Mouse (Mus musculus): ENCODE measurements around the gene Faap20. TPM values are rescaled to one million over a fixed set of nuclear protein-coding genes. Genes with fewer than 3 reads are reported as not detected.
"Not testable (repeated sequence)": the region's sequence is repeated elsewhere in the genome, so short reads cannot be mapped to it uniquely, and the experiment has no call there.

Faap20 gene
- polyA plus RNA-seq, 1 experiment from 2014 or later: 77.4 TPM

- Histone ChIP-seq H3K9me3 (ENCODE audit: low read length) (no peaks in the 10 kb centered on the region), H3K9ac (replicated peaks; ENCODE audit: low read length) (no peak overlapping the region), H3K4me3 (ENCODE audit: low read length) (no peak overlapping the region), H3K4me1 (ENCODE audit: insufficient read depth, low read length) (peaks cover 29% of the 10 kb centered on the region), H3K36me3 (ENCODE audit: insufficient read depth, low read length) (no peaks in the 10 kb centered on the region), H3K27ac (ENCODE audit: low read length) (no peak overlapping the region), H3K27me3 (ENCODE audit: insufficient read depth, low read length) (no peaks in the 10 kb centered on the region), H3K4me2 (replicated peaks; ENCODE audit: low read depth, low read length) (no peak overlapping the region)
- no peak for ATAC-seq (ENCODE audit: low FRiP score, low TSS enrichment)
- 88% methylated on average over 5 of the region's 5 CpGs for WGBS
Observed at GRCm38 (mm10) chr4:155242292-155242691, 7.3 kb upstream of the Faap20 start.

- no peaks in the 10 kb centered on the region for H3K27me3 ChIP-seq (ENCODE audit: insufficient read depth, low read length)
- no peak overlapping the region for H3K9ac ChIP-seq (replicated peaks; ENCODE audit: low read length)
- no peak for ATAC-seq (ENCODE audit: low FRiP score, low TSS enrichment)
- peaks cover 20% of the 10 kb centered on the region for H3K4me1 ChIP-seq (ENCODE audit: insufficient read depth, low read length)
- whole genome bisulfite sequencing: 85% methylated on average over 12 of the region's 12 CpGs
- H3K27ac ChIP-seq (ENCODE audit: low read length): no peak overlapping the region
- H3K4me2 ChIP-seq (replicated peaks; ENCODE audit: low read depth, low read length): no peak overlapping the region
- H3K36me3 ChIP-seq (ENCODE audit: insufficient read depth, low read length): no peaks in the 10 kb centered on the region
- peaks cover 3% of the 10 kb centered on the region; the same call in 1 of the 2 replicates for H3K9me3 ChIP-seq (ENCODE audit: low read length)
- H3K4me3 ChIP-seq (ENCODE audit: low read length): no peak overlapping the region
Observed at GRCm38 (mm10) chr4:155243233-155243632, 6.4 kb upstream of the Faap20 start.

GRCm38 (mm10) chr4:155245770-155246492 is 3.7 kb upstream of the Faap20 start:
- Histone ChIP-seq H3K4me2 (replicated peaks; ENCODE audit: low read depth, low read length) (no peak overlapping the region), H3K9ac (replicated peaks; ENCODE audit: low read length) (peak overlapping the region; percentile 5), H3K4me3 (ENCODE audit: low read length) (no peak overlapping the region), H3K27me3 (ENCODE audit: insufficient read depth, low read length) (no peaks in the 10 kb centered on the region), H3K9me3 (ENCODE audit: low read length) (peaks cover 3% of the 10 kb centered on the region; the same call in 1 of the 2 replicates), H3K27ac (ENCODE audit: low read length) (peak overlapping the region; percentile 40), H3K36me3 (ENCODE audit: insufficient read depth, low read length) (no peaks in the 10 kb centered on the region), H3K4me1 (ENCODE audit: insufficient read depth, low read length) (peaks cover 24% of the 10 kb centered on the region)
- 53% methylated on average over 6 of the region's 6 CpGs for whole genome bisulfite sequencing
- no peak for ATAC-seq (ENCODE audit: low FRiP score, low TSS enrichment)

- no peak overlapping the region for H3K4me3 ChIP-seq (ENCODE audit: low read length)
Observed at GRCm38 (mm10) chr4:155246691-155247105, 2.9 kb upstream of the Faap20 start.

GRCm38 (mm10) chr4:155248054-155248453 is 1.5 kb upstream of the Faap20 start:
- not testable (repeated sequence) for H3K4me2 ChIP-seq (replicated peaks; ENCODE audit: low read depth, low read length); H3K9me3 ChIP-seq (ENCODE audit: low read length); H3K27ac ChIP-seq (ENCODE audit: low read length); ATAC-seq (ENCODE audit: low FRiP score, low TSS enrichment); H3K27me3 ChIP-seq (ENCODE audit: insufficient read depth, low read length); H3K9ac ChIP-seq (replicated peaks; ENCODE audit: low read length); H3K4me3 ChIP-seq (ENCODE audit: low read length); H3K36me3 ChIP-seq (ENCODE audit: insufficient read depth, low read length)
- 88% methylated on average over 3 of the region's 3 CpGs for WGBS
- peaks cover 37% of the 10 kb centered on the region for H3K4me1 ChIP-seq (ENCODE audit: insufficient read depth, low read length)

More at GRCm38 (mm10) chr4:155246691-155247105, 2.9 kb upstream of the Faap20 start:
- H3K4me2 ChIP-seq (replicated peaks; ENCODE audit: low read depth, low read length): no peak overlapping the region
- peak overlapping the region; percentile 40 for H3K27ac ChIP-seq (ENCODE audit: low read length)
- H3K27me3 ChIP-seq (ENCODE audit: insufficient read depth, low read length): no peaks in the 10 kb centered on the region
- no peaks in the 10 kb centered on the region for H3K36me3 ChIP-seq (ENCODE audit: insufficient read depth, low read length)
- peaks cover 29% of the 10 kb centered on the region for H3K4me1 ChIP-seq (ENCODE audit: insufficient read depth, low read length)
- H3K9me3 ChIP-seq (ENCODE audit: low read length): peaks cover 3% of the 10 kb centered on the region; the same call in 1 of the 2 replicates
- WGBS: 47% methylated on average over 12 of the region's 12 CpGs
- no peak overlapping the region for H3K9ac ChIP-seq (replicated peaks; ENCODE audit: low read length)
- peak; percentile 12 for ATAC-seq (ENCODE audit: low FRiP score, low TSS enrichment)

GRCm38 (mm10) chr4:155249257-155249647 is 350 bp upstream of the Faap20 start:
- 0% methylated on average over 9 of the region's 9 CpGs for WGBS
- Histone ChIP-seq H3K27ac (ENCODE audit: low read length) (peak overlapping the region; percentile 98), H3K4me1 (ENCODE audit: insufficient read depth, low read length) (peaks cover 37% of the 10 kb centered on the region), H3K4me3 (ENCODE audit: low read length) (peak overlapping the region; percentile 68), H3K36me3 (ENCODE audit: insufficient read depth, low read length) (peaks cover 3% of the 10 kb centered on the region; the same call in 1 of the 2 replicates), H3K9me3 (ENCODE audit: low read length) (peaks cover 3% of the 10 kb centered on the region; the same call in 1 of the 2 replicates), H3K27me3 (ENCODE audit: insufficient read depth, low read length) (no peaks in the 10 kb centered on the region), H3K4me2 (replicated peaks; ENCODE audit: low read depth, low read length) (peak overlapping the region; percentile 96), H3K9ac (replicated peaks; ENCODE audit: low read length) (peak overlapping the region; percentile 86)
- peak; percentile 74 for ATAC-seq (ENCODE audit: low FRiP score, low TSS enrichment)

- Histone ChIP-seq H3K4me1 (ENCODE audit: insufficient read depth, low read length) (peaks cover 34% of the 10 kb centered on the region), H3K4me2 (replicated peaks; ENCODE audit: low read depth, low read length) (peak overlapping the region; percentile 96), H3K9ac (replicated peaks; ENCODE audit: low read length) (peak overlapping the region; percentile 86), H3K9me3 (ENCODE audit: low read length) (peaks cover 3% of the 10 kb centered on the region; the same call in 1 of the 2 replicates), H3K4me3 (ENCODE audit: low read length) (peak overlapping the region; percentile 68), H3K27me3 (ENCODE audit: insufficient read depth, low read length) (no peaks in the 10 kb centered on the region), H3K27ac (ENCODE audit: low read length) (peak overlapping the region; percentile 98), H3K36me3 (ENCODE audit: insufficient read depth, low read length) (peaks cover 3% of the 10 kb centered on the region; the same call in 1 of the 2 replicates)
- peak; percentile 3; the same call in 1 of the 2 replicates for ATAC-seq (ENCODE audit: low FRiP score, low TSS enrichment)
- 14% methylated on average over 23 of the region's 23 CpGs for WGBS
Observed at GRCm38 (mm10) chr4:155250361-155251117, 937 bp downstream of the Faap20 start.

- peak overlapping the region; percentile 23; the same call in 1 of the 2 replicates for H3K9ac ChIP-seq (replicated peaks; ENCODE audit: low read length)
- H3K27me3 ChIP-seq (ENCODE audit: insufficient read depth, low read length): no peaks in the 10 kb centered on the region
- H3K4me1 ChIP-seq (ENCODE audit: insufficient read depth, low read length): peaks cover 28% of the 10 kb centered on the region
- H3K27ac ChIP-seq (ENCODE audit: low read length): 0 out of 2 replicates have a peak overlapping the region, but pooled peaks have one; percentile 2
- peak overlapping the region; percentile 96 for H3K4me2 ChIP-seq (replicated peaks; ENCODE audit: low read depth, low read length)
- peaks cover 6% of the 10 kb centered on the region; the same call in 1 of the 2 replicates for H3K36me3 ChIP-seq (ENCODE audit: insufficient read depth, low read length)
- WGBS: 51% methylated on average over 3 of the region's 3 CpGs
- ATAC-seq (ENCODE audit: low FRiP score, low TSS enrichment): no peak
- peak overlapping the region; percentile 68 for H3K4me3 ChIP-seq (ENCODE audit: low read length)
- peaks cover 3% of the 10 kb centered on the region; the same call in 1 of the 2 replicates for H3K9me3 ChIP-seq (ENCODE audit: low read length)
Observed at GRCm38 (mm10) chr4:155251147-155251546, 1.5 kb downstream of the Faap20 start.

GRCm38 (mm10) chr4:155252253-155252652 is 2.7 kb downstream of the Faap20 start:
- Histone ChIP-seq H3K27me3 (ENCODE audit: insufficient read depth, low read length) (no peaks in the 10 kb centered on the region), H3K9me3 (ENCODE audit: low read length) (peaks cover 3% of the 10 kb centered on the region; the same call in 1 of the 2 replicates)
- 87% methylated on average over 6 of the region's 6 CpGs for WGBS

More at GRCm38 (mm10) chr4:155252253-155252652, 2.7 kb downstream of the Faap20 start:
- Histone ChIP-seq H3K4me3 (ENCODE audit: low read length) (no peak overlapping the region), H3K4me1 (ENCODE audit: insufficient read depth, low read length) (peaks cover 20% of the 10 kb centered on the region), H3K9ac (replicated peaks; ENCODE audit: low read length) (peak overlapping the region; percentile 26; the same call in 1 of the 2 replicates), H3K36me3 (ENCODE audit: insufficient read depth, low read length) (peaks cover 11% of the 10 kb centered on the region; the same call in 1 of the 2 replicates), H3K27ac (ENCODE audit: low read length) (no peak overlapping the region), H3K4me2 (replicated peaks; ENCODE audit: low read depth, low read length) (no peak overlapping the region)
- no peak for ATAC-seq (ENCODE audit: low FRiP score, low TSS enrichment)
